Mouse (Mus musculus): ENCODE measurements at regions not wholly inside any gene's neighbourhood (a gene's known extent, or its start where the extent isn't known, plus 50 kb on each side); places are given as distances from the start of the nearest gene placed in this dataset.

GRCm38 (mm10) chr12:26542451-26542850 is 73.4 kb downstream of the Cmpk2 start:
- TF ChIP-seq CTCF (IDR thresholded peaks at IDR 0.05; ENCODE audit: low read depth) (no peak), EP300 (IDR thresholded peaks at IDR 0.05; ENCODE audit: low read depth) (no peak)
